Mouse (Mus musculus) limb, embryonic 14.5 days (tissue): ENCODE results near the gene Tusc2. TPM values are rescaled to one million over a fixed set of nuclear protein-coding genes. Genes with fewer than 3 reads are reported as not detected.
A peak's percentile ranks its signal among the peaks of the same experiment; 100 is the strongest.

Source experiments
- ATAC-seq: fragments of 200-750 bp; cut with Nextera tagmentation; 2 replicates; pipeline ENCODE4 v1.8.0; 2017; ENCODE audit warnings: low read depth, moderate number of reproducible peaks, moderate TSS enrichment; ENCODE audit not compliant: low FRiP score
- DNase-seq: peaks from one replicate; pipeline ENCODE4 v3.0.0-alpha.2; 2015; ENCODE audit warnings: low spot score
- H3K27ac ChIP-seq: fragments of 300-500 bp; sonication (generic); replicated peaks from 2 replicates; pipeline ENCODE4 v1.5.1; 2014; ENCODE audit warnings: low read depth, mild to moderate bottlenecking, low read length, moderate library complexity, mixed read lengths
- H3K27me3 ChIP-seq: fragments of 300-500 bp; sonication (generic); 2 replicates; pipeline ENCODE4 v1.6.1; 2014; ENCODE audit warnings: low read length, mixed read lengths; ENCODE audit not compliant: control insufficient read depth, insufficient read depth
- H3K36me3 ChIP-seq: fragments of 300-500 bp; sonication (generic); 2 replicates; pipeline ENCODE4 v1.6.1; 2014; ENCODE audit warnings: mild to moderate bottlenecking, low read length, moderate library complexity, mixed read lengths; ENCODE audit not compliant: control insufficient read depth, insufficient read depth
- H3K4me1 ChIP-seq: fragments of 300-500 bp; sonication (generic); 2 replicates; pipeline ENCODE4 v1.6.1; 2014; ENCODE audit warnings: antibody characterized with exemption, low read length, mixed read lengths; ENCODE audit not compliant: control insufficient read depth, insufficient read depth
- H3K4me2 ChIP-seq: fragments of 300-500 bp; sonication (generic); replicated peaks from 2 replicates; pipeline ENCODE4 v1.6.1; 2014; ENCODE audit warnings: low read depth, mild to moderate bottlenecking, low read length, moderate library complexity; ENCODE audit not compliant: severe bottlenecking
- H3K4me3 ChIP-seq: fragments of 300-500 bp; sonication (generic); replicated peaks from 2 replicates; pipeline ENCODE4 v1.5.1; 2014; ENCODE audit warnings: low read length
- H3K9ac ChIP-seq: fragments of 300-500 bp; sonication (generic); 2 replicates; pipeline ENCODE4 v1.6.1; 2014; ENCODE audit warnings: mild to moderate bottlenecking, low read depth, low read length, moderate library complexity; ENCODE audit not compliant: severe bottlenecking
- H3K9me3 ChIP-seq: fragments of 300-500 bp; sonication (generic); 2 replicates; pipeline ENCODE4 v1.6.1; 2016; ENCODE audit warnings: low read length; ENCODE audit not compliant: control insufficient read depth
- POLR2A ChIP-seq: fragments of 200-500 bp; IDR thresholded peaks from 2 replicates; pipeline ENCODE4 v1.8.0; 2012; ENCODE audit warnings: inconsistent platforms, mild to moderate bottlenecking, moderate library complexity, borderline replicate concordance; ENCODE audit not compliant: insufficient read depth, insufficient read length; ENCODE audit errors: extremely low read depth
- WGBS: fragments of 180-500 bp; shearing (Covaris S2); extraction: QIAGEN DNeasy Blood & Tissue Kit; methylation state at CpG from one replicate; pipeline ENCODE4 v1.1.7; 2014; 5-methylcytosine and 5-hydroxymethylcytosine counted together
- polyA plus RNA-seq, 2 experiments: library from polyadenylated mRNA; depleted of rRNA in 1 of 2; stranded (reverse) in 1 of 2; unstranded in 1 of 2; fragments of >200 nt; fragmentation: Nextera tagmentation in 1 of 2; extraction: Ambion mirVana in 1 of 2; gene quantifications; 2 replicates each; pipeline versions ENCODE4 v1.2.1 to v1.2.3; 2012 to 2014

Tusc2 gene
- polyA plus RNA-seq, 2 experiments = 35.8 to 43.0 TPM

- H3K4me3 ChIP-seq = peak within 1 kb of the TSS; percentile 57
- peak within 1 kb of the TSS; percentile 77 for H3K9ac ChIP-seq
- DNase-seq (peak; percentile 93), ATAC-seq (peak; percentile 81)
- peaks cover 13% of the 10 kb centered on the region for H3K36me3 ChIP-seq
- peak within 1 kb of the TSS; percentile 91 for H3K27ac ChIP-seq
- peak within 1 kb of the TSS; percentile 83 for H3K4me2 ChIP-seq
- WGBS = 1% methylated on average over 32 of the region's 32 CpGs
- H3K27me3 ChIP-seq = no peaks in the 10 kb centered on the region
- TF ChIP-seq POLR2A = peak; percentile 85; the same call in 1 of the 2 replicates
- H3K9me3 ChIP-seq = no peaks in the 10 kb centered on the region
- peaks cover 30% of the 10 kb centered on the region for H3K4me1 ChIP-seq
These were observed 17.7 kb downstream of the Tusc2 start, which contains the start of gene Hyal3 for GRCm38 (mm10) chr9:107580501-107581317. TSS of gene Hyal3 (plus strand) at chr9:107580818.

GRCm38 (mm10) chr9:107581584-107581983 lies 18.5 kb downstream of the Tusc2 start:
- no peak for DNase-seq
- Histone ChIP-seq H3K9ac (peak overlapping the region; percentile 77), H3K9me3 (no peaks in the 10 kb centered on the region), H3K27ac (peak overlapping the region; percentile 91; the same call in 1 of the 2 replicates), H3K4me1 (peaks cover 23% of the 10 kb centered on the region), H3K27me3 (no peaks in the 10 kb centered on the region), H3K36me3 (peaks cover 13% of the 10 kb centered on the region), H3K4me2 (peak overlapping the region; percentile 83), H3K4me3 (peak overlapping the region; percentile 57)
- TF ChIP-seq POLR2A = no peak
- WGBS = 76% methylated on average over 4 of the region's 4 CpGs
- ATAC-seq = no peak

- H3K4me3 ChIP-seq = no peak overlapping the region
- WGBS = 89% methylated on average over 7 of the region's 7 CpGs
- no peaks in the 10 kb centered on the region for H3K27me3 ChIP-seq
- H3K4me2 ChIP-seq = no peak overlapping the region
- H3K27ac ChIP-seq = no peak overlapping the region
- H3K9me3 ChIP-seq = no peaks in the 10 kb centered on the region
- no peak for DNase-seq
- peaks cover 13% of the 10 kb centered on the region for H3K36me3 ChIP-seq
- H3K4me1 ChIP-seq = peaks cover 13% of the 10 kb centered on the region
- no peak for ATAC-seq
- no peak for TF ChIP-seq POLR2A
- H3K9ac ChIP-seq = no peak overlapping the region
These were observed 19.5 kb downstream of the Tusc2 start for GRCm38 (mm10) chr9:107582509-107583062.

- H3K9me3 ChIP-seq = no peaks in the 10 kb centered on the region
- peaks cover 14% of the 10 kb centered on the region for H3K4me1 ChIP-seq
- no peak overlapping the region for H3K27ac ChIP-seq
- H3K4me3 ChIP-seq = no peak overlapping the region
- H3K9ac ChIP-seq = no peak overlapping the region
- H3K27me3 ChIP-seq = no peaks in the 10 kb centered on the region
- no peak overlapping the region for H3K4me2 ChIP-seq
- TF ChIP-seq POLR2A = no peak
- 93% methylated on average over 14 of the region's 14 CpGs for WGBS
- DNase-seq (no peak), ATAC-seq (no peak)
- peaks cover 13% of the 10 kb centered on the region for H3K36me3 ChIP-seq
These were observed 20.1 kb downstream of the Tusc2 start for GRCm38 (mm10) chr9:107583174-107583573.

GRCm38 (mm10) chr9:107586504-107586903 lies 23.4 kb downstream of the Tusc2 start:
- no peak overlapping the region for H3K9ac ChIP-seq
- no peak for ATAC-seq
- no peak overlapping the region for H3K4me3 ChIP-seq
- peaks cover 12% of the 10 kb centered on the region for H3K4me1 ChIP-seq
- WGBS = 93% methylated on average over 5 of the region's 5 CpGs
- peaks cover 27% of the 10 kb centered on the region for H3K36me3 ChIP-seq
- H3K9me3 ChIP-seq = no peaks in the 10 kb centered on the region
- H3K27ac ChIP-seq = no peak overlapping the region
- no peak for DNase-seq
- H3K27me3 ChIP-seq = no peaks in the 10 kb centered on the region
- TF ChIP-seq POLR2A = no peak
- no peak overlapping the region for H3K4me2 ChIP-seq
